Mouse (Mus musculus): ENCODE results near the gene Neurod2.
A peak's percentile ranks its signal among the peaks of the same experiment; 100 is the strongest.

Neurod2 gene

GRCm38 (mm10) chr11:98320381-98320780 is 9.1 kb downstream of the Neurod2 start:
- DNase-seq (ENCODE audit: extremely low read depth, insufficient read length, low spot score): no peak

GRCm38 (mm10) chr11:98319944-98320343 is 9.5 kb downstream of the Neurod2 start:
- DNase-seq (ENCODE audit: extremely low read depth, insufficient read length, low spot score): no peak

DNA sequence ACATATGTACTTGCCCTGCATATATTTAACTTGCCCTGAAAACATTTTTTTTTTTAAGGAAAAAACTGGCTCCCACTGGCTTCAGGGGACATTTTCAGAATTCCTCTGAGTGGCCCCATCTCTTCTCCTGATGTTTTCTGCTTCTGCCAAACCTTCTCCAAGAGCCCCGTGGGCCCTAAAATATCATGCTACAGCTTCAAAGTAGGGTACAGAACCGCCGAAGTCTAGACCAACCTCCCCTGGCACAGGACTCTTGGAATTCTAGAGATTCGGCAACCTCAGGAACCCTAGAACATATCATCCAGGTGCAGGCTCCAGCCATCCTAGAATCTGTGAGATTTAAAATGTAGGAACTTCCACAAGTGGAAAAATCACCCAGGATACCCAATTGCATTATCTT is 9.9 kb downstream of the Neurod2 start:
- no peak for DNase-seq (ENCODE audit: extremely low read depth, insufficient read length, low spot score)

DNA sequence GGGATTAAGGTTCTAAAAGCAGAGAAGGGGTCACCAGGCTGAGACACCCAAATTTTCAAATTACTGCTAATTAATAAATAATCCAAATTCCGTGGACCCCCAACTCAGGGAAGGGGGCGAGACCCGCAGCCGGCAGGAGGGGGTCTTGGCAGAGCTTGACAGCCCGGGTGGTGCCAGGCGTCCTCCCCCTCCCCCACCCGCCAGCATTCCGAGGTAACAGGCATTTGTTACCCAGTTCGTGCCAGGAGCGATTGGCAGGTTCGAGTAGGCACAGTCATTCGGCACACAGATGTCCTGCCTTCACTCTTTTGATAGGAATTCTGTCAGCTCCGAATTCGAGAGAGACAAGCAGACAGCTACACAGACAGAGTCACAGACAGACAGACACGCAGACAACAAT is 10.3 kb downstream of the Neurod2 start:
- no peak for DNase-seq (ENCODE audit: extremely low read depth, insufficient read length, low spot score)

DNA sequence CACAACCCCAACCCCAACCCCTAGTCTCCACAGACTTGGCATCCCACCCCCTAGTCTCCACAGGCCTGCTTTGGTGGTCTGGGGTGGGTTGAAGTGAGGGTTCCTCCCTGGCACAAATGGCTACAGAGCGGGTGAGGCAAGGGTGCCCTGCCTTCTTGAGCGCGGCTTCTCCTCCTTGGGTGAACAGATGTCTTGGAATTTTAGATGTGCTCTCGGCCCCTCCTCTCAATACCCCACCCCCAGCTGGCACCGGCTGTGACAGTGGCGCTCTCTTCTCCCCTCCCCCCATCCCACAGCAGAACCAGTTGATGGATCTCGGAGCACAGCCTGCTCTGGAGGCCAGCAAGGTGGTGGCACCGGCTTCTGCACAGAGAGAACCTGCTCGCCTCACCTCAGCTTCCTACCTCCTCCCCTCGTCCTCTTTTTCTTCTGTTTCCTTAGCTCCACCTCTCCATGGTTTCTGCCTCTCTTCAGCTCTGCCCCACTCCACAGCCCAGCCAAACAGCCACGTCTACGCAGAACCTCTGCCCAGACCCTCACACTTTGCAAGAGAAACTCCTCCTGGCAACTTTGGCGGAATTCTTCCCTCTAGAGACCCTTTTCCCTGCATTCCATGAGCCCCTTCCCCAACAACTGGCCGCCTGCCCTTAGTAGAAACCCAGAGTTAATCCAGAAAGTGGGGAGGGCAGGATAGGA is 10.9 kb downstream of the Neurod2 start:
- no peak for DNase-seq (ENCODE audit: extremely low read depth, insufficient read length, low spot score)

DNA sequence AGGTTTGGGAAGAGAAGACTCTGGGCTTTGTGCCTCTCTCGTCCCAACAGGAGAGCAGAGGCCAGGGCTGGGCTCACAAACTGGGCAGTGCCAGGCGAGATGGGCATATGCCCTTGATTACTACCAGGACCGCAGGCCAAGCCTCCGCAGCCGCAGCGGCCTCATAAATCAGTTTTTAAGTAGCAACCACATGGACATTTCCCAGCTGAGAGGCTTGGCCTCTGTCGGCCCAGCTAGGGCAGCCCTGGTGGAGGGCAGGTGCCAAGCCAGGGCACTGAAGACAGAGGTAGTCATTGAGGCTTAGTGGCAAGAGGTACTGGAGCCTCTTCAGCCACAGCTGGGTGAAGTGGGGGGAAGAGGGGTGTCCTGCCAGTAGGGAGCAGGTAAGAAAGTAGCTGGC is 12.0 kb downstream of the Neurod2 start:
- no peak for DNase-seq (ENCODE audit: extremely low read depth, insufficient read length, low spot score)

DNA sequence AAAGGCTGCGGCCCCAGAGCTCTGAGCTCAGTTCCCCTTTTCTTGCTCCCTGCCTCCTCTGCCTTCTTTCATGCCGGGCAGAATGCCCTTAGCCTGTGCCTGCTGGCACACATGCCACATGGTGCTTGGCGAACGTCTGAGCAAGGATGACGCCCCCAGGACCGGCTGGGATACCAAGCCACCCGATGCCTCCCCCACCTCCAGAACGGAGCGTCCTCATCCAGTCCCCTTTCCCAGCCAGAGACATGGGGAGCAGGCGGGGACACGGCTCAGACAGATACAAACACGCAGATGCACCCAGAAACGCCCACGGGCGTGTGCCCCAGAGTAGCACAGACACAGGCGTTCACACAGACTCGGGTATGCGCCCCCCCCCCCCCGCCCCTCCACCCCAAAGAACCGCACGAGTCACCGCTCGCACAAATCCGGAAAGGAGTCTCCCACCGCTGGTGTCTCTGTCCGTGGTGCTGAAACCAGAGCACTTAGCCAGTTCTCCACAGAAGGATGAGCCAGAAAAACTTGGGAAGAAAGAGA is 15.6 kb downstream of the Neurod2 start:
- DNase-seq (ENCODE audit: extremely low read depth, insufficient read length, low spot score): no peak

DNA sequence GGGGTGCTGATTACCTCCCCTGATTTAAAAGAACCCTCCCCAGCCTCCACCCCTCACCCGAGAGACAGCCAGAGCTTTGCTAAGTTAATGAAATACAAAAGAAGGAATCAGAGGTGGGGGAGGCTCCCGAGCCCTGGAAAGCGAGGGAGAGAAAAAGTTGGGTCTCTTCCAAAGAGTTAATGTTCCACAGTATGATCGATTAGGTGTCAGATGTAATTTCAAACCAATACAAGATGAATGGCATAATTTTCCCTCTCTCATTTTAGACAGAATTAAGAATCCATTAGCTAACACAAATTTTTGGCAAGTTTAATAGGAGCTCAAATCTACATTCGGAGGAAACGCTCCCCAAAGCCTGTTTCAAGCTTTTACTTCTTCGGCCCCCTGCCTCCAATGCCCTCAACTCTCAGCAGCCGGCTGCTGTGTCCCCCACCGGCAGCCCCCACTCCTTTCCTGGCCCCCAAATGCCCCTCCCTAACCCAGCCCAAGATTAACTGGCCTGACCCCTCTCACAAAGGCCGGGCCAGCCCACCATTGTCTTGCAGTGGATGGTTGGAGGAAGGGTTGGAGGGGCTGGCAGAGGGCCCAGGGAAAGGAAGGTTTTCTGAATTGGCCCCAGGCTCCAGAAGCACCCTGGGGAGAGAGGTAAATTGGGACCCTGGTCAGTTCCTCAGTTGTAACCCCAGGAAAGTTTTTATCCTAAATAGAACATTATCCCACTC is 30.8 kb downstream of the Neurod2 start:
- no peak for DNase-seq (ENCODE audit: extremely low read depth, insufficient read length, low spot score)

DNA sequence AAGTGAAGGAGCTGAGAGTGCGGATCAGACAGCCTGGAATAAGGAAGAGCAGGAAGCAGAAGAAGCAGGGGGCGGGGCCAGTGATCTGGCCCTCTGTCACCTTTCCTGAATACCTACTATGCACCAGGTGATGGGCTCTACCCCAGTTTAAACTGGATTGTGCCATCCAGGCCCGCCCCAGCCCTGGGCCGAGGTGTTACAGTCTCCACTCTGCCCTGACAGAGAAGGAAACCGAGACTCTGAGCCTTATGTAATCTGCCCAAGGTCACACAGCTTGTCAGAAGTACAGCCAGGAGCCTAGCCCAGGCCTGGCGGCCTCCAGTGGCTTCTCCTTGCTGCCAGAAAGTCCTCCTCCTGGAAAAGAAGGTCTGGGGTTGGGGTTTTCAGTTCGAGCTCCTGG is 31.7 kb downstream of the Neurod2 start:
- no peak for DNase-seq (ENCODE audit: extremely low read depth, insufficient read length, low spot score)

- DNase-seq (ENCODE audit: extremely low read depth, insufficient read length, low spot score): no peak
Measured at GRCm38 (mm10) chr11:98296916-98297315, 32.5 kb downstream of the Neurod2 start.

GRCm38 (mm10) chr11:98296277-98296676 is 33.2 kb downstream of the Neurod2 start:
- DNase-seq (ENCODE audit: extremely low read depth, insufficient read length, low spot score): no peak

DNA sequence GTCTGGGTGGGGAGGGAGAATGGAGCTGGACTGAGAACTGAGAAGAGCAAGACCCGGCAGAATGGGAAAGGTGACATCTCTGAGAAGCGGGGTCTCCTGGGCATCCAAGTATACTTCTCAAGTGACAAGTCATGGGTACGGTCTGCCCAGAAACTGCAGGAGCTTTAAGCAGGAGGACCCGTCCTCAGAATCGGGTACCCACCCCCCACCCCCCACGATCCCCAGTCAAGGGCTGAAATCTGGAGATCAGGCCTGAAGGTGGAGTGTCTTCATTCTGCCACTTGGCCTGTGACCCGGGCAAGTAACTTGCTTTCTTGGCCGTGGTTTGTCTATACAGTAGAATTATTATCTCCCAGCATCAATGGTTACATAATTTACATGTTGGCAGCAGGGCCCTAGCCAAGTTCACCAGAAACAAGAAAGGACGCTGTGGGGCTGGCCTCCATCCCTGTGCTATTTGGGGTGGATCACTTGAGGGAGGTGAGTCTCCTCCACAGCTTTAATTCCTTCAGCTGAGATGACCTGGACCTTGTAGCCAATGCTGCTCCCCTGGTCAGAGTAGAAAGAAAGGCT is 34.3 kb downstream of the Neurod2 start:
- DNase-seq (ENCODE audit: extremely low read depth, insufficient read length, low spot score): no peak

GRCm38 (mm10) chr11:98294188-98295012 is 35.0 kb downstream of the Neurod2 start:
- peak; percentile 71 for DNase-seq (ENCODE audit: extremely low read depth, insufficient read length, low spot score)

- DNase-seq (ENCODE audit: extremely low read depth, insufficient read length, low spot score): no peak
Measured at GRCm38 (mm10) chr11:98293070-98293469, 36.4 kb downstream of the Neurod2 start.

GRCm38 (mm10) chr11:98290906-98291305 is 38.5 kb downstream of the Neurod2 start:
- no peak for DNase-seq (ENCODE audit: extremely low read depth, insufficient read length, low spot score)

DNA sequence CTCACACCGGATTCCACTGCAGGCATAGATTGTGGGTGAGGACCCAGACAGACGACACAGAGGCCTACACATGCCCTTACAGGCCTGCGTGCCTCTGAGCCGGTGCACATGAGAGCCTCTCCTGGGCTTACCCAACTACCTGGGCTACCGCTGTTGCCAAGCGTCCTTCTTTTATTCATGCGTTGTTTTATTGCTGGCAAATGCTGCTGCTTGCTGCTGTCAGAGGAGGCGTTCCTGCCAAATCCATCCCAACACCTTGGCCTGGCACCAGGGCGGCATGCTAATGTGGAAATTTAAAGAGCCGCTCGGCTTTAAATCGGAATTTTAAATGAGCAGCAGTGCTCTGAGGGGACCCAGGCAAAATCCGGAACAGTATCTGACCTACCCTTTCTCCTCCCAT is 39.6 kb downstream of the Neurod2 start:
- no peak for DNase-seq (ENCODE audit: extremely low read depth, insufficient read length, low spot score)

- no peak for DNase-seq (ENCODE audit: extremely low read depth, insufficient read length, low spot score)
Measured at GRCm38 (mm10) chr11:98287961-98288360, 41.5 kb downstream of the Neurod2 start.

GRCm38 (mm10) chr11:98287531-98287930 is 41.9 kb downstream of the Neurod2 start:
- DNase-seq (ENCODE audit: extremely low read depth, insufficient read length, low spot score): no peak

GRCm38 (mm10) chr11:98285368-98285767 is 44.1 kb downstream of the Neurod2 start:
- DNase-seq (ENCODE audit: extremely low read depth, insufficient read length, low spot score): no peak

DNA sequence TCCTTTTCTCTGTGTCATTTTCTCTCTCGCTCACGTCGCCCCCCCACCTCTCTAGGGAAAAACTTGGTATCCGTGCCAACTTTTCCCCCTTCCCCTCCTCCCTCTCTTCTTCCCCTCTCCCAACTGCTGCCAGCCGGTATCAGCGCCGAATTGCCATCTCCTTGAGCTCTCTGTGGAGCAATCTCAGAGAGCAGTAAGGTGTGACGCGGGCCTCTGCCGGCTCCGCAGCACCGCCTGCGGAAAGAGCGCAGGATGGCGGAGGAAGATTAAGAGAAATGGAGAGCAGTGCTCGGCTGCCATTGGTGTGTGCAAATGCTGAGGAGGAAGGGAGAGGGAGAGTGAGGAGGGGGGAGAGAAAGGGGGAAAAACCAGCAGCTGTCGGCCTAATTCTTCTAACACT is 45.2 kb downstream of the Neurod2 start:
- DNase-seq (ENCODE audit: extremely low read depth, insufficient read length, low spot score): no peak

- no peak for DNase-seq (ENCODE audit: extremely low read depth, insufficient read length, low spot score)
Measured at GRCm38 (mm10) chr11:98283740-98284139, 45.7 kb downstream of the Neurod2 start.
